Mouse (Mus musculus) frontal cortex, postnatal 36 days (tissue): ENCODE data around the gene Tcstv1.
"Not testable (repeated sequence)": the region's sequence is repeated elsewhere in the genome, so short reads cannot be mapped to it uniquely, and the experiment has no call there.

Experiments
- DNase-seq, 2 experiments: peaks; one replicate each; pipeline ENCODE4 v3.0.0; 2022; ENCODE audit warnings: low spot score in 2 of 2

The Tcstv1 gene

DNA sequence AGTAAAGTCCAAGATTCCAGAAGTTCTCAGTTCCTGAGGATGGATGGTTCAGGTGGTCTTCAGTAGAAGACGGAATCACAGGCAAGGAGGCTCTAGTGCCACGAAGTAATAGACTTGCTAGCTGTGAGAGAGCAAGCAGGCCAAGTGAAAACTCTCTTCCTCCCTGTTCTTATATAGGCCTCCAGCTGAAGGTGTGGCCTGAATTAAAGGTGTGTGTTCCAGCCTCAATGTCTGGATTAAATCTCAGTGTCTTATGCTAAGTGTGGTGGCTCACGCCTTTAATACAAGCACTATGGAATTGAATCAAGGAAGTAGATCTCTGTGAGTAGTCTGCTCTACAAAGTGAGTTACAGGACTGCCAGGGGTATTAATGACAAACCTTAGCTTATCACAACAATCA, at the start of gene Tcstv1:
Gene Tcstv1 (minus strand): TSS at position 101 of the 400 bp plus-strand sequence.
- not testable (repeated sequence) for DNase-seq

DNA sequence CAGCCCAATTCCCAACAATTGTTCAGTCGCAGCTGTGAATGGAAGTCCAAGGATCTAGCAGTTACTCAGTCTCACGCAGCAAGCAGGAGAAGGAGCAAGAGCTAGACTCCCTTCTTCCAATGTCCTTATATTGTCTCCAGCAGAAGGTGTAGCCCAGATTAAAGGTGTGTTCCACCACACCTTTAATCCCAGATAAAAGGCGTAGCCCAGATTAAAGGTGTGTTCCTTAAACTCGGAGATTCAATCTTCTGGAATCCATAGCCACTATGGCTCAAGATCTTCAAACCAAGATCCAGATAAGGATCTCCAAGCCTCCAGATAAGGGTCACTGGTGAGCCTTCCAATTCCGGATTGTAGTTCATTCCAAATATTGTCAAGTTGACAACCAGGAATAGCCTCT, 34.6 kb upstream of the Tcstv1 start, which contains the start of gene Gm21761:
Gene Gm21761 (minus strand): TSS at position 101 of the 400 bp plus-strand sequence.
- not testable (repeated sequence) for DNase-seq

DNA sequence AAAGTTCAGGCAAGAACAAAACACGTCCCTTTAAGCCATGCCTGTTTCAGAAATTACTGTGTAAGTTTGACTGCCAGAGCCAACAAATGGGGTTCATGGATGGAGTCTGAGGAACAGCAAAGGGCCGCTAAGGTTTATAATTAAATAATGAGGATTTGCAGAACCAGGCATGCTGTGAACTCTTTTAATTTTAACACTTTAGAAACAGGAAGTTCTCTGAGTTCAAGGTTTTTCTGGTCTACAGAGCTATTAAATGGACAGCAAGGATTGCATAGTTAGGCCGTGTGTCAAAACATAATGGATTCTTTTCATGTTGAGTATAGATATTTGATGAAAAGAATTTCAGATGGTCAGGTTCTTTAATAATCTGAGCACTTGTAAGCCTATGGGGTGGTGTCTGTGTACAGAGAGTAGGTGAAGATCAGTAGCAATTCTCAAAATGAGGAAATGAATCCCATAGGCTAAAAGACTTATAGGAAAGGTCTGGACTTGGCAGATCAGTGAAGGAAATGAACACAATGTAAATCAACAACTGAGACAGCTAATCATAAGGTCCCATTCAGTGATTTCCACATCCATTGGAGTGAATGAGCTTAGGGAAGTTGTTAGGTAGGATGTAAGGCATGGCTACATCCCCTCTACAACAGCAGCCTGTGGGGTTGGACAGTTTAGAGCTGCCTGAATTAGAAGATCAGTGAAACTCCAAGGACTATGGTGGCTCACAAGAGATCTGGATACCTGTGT, 30.2 kb upstream of the Tcstv1 start:
- not testable (repeated sequence) for DNase-seq

DNA sequence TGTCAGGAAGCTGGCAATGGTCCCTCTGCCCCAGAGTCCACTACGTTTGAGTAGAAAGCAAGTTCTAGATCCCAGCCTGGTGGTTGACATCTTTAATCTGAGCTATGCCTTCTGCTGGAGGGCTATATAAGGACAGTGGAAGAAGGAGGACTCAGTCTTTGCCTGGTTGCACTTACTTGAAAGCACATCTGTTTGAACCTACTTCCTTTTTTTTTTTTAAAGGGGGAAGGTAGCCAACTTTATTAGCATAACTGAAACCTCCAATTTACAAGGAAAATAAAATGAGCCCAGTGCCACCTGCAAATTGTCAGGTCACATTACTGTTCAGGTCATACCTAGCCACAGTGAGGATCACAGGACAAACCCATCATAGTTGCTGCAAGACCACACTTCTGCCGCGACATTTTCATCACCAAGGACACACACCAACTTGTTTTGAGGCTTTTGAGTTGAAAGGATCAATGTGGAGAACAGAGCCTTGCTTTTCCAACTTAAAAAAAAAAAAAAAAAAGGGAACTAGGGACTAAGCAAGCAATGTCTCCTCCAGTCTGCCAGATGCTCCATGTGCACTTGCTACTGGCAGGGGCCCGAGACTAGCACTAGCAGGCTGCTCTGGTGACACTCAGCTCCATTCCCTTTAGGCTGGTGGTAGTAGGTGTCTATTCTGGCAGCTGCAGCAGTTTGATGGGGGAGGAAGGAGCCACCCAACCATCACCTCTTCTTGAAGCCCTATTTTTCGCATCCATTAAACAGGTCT, 22.6 kb upstream of the Tcstv1 start:
- not testable (repeated sequence) for DNase-seq

DNA sequence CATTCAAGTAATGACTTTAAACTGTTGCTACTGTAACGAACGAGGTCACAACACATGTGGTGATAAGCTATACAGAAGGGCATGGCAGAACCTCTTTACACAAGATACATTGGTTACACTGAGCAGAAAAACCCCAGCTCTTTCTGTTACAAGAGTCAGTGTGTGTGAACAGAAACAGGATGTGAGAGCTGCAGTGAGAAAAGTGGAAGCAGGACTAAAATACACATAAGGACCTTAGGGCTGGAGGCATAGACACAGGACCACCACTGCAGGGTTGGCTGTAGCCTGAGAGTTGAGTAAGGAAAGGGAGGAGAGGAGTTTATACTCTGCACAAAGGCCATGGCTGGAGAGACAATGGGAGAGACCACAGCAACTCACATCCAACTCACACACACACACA, 21.9 kb upstream of the Tcstv1 start:
- DNase-seq = not testable (repeated sequence)

DNA sequence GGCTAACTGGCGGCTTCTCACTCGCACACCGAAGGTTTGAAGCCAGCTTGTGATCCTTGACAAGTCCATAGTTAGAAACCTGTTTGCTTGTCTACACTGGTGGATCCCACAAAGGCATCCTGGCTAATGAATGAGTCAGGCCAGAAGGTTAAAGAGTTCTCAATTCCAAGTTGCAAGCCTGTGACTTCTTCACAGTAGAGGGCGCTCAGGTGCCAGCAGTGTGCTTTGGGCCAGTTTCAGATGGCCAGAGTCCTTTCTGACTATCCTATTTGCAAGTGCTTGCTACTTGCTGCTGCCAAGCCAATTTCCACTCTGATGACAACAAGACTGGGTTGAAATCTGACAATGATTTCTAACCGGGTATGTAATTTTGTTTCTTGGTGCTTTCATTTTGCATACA, 4.0 kb upstream of the Tcstv1 start:
- DNase-seq = not testable (repeated sequence)

DNA sequence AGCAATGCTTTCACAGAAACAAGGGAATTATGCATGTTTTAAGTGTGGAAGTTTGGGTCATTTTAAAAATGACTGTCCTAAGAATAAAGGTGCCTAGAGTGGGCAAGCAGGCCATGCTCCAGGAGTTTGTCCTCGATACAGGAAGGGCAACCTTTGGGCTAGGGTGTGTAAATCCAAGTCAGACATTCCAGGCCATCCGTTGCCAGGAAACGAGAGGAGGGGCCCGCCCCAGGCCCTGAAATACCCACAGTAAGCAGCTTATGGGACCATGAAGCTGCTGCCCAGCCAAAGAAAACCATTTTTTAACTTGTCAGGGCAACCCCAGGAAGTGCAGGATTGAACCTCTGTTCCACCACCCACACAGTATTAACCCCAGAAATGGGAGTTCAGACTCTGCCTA, 7.7 kb downstream of the Tcstv1 start:
- DNase-seq = not testable (repeated sequence)

DNA sequence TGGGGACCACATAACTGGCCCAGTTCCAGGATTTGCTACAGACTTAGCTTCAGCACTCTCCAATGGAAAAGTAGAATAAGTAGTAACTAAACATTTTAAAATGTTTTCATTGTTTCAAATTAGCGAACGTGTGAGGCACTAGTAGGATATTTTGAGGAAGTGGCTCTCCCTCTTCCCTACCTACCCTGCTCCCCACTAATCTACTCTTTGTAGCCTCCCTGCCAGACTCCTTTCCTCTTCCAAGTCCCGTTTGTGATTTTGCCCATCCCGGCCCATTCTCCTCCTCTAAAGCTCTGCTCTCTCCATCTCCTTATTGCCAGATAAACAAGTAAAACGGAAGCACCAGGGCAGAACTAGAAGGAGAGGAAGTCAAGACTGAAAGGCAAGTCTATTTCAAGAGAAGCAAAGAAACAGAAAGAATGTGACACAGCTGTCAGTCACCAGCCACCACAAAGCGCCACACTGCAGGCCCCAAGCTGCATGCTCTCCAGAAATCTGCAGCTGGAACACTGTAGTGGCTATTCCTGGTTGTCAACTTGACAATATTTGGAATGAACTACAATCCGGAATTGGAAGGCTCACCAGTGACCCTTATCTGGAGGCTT, 30.1 kb downstream of the Tcstv1 start:
- not testable (repeated sequence) for DNase-seq

DNA sequence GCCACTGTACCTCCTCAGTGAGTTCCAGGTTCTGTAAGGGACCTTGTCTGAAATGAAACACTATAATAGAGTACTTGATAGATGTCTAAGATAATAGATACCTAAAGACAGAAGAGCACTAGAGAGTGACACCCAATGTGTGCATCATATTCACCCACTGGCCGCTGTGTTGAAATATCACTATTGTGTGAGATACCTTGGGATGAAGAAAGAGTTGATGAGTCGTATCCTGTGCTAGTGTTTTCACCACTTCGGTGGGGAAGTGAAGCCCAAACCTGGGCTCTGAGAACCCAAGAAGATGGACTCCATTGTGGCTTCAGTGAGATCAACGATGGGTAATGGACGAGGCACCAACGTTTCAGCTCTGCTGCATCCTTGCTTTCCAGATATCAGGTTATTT, 32.2 kb downstream of the Tcstv1 start:
- not testable (repeated sequence) for DNase-seq
